Mouse (Mus musculus) neural tube, embryonic 10.5 days (tissue): Measurements from ENCODE around the gene Pptc7.

Source experiments
- DNase-seq: peaks from one replicate; pipeline ENCODE4 v3.0.0-alpha.2; 2017; ENCODE audit warnings: low spot score; ENCODE audit errors: extremely low spot score

Gene Pptc7

GRCm38 (mm10) chr5:122284183-122285028 is at the start of gene Pptc7:
Pptc7 (plus strand) TSS chr5:122284365.
- DNase-seq = peak; percentile 90

- DNase-seq = no peak
Measured at GRCm38 (mm10) chr5:122235196-122235836, 48.8 kb upstream of the Pptc7 start.

GRCm38 (mm10) chr5:122237200-122237599 is 47.0 kb upstream of the Pptc7 start:
- DNase-seq = no peak

- no peak for DNase-seq
Measured at GRCm38 (mm10) chr5:122239618-122240017, 44.5 kb upstream of the Pptc7 start.

GRCm38 (mm10) chr5:122240521-122240920 is 43.6 kb upstream of the Pptc7 start:
- no peak for DNase-seq

GRCm38 (mm10) chr5:122240989-122241388 is 43.2 kb upstream of the Pptc7 start:
- DNase-seq = no peak

GRCm38 (mm10) chr5:122242521-122243123 is 41.5 kb upstream of the Pptc7 start:
- DNase-seq = no peak

GRCm38 (mm10) chr5:122243781-122244523 is 40.2 kb upstream of the Pptc7 start:
- DNase-seq = no peak

GRCm38 (mm10) chr5:122245186-122245585 is 39.0 kb upstream of the Pptc7 start:
- DNase-seq = no peak

GRCm38 (mm10) chr5:122246547-122247167 is 37.5 kb upstream of the Pptc7 start:
- no peak for DNase-seq

GRCm38 (mm10) chr5:122247529-122247928 is 36.6 kb upstream of the Pptc7 start:
- DNase-seq = no peak

- no peak for DNase-seq
Measured at GRCm38 (mm10) chr5:122247934-122248333, 36.2 kb upstream of the Pptc7 start.

GRCm38 (mm10) chr5:122249281-122249680 is 34.9 kb upstream of the Pptc7 start:
- no peak for DNase-seq

GRCm38 (mm10) chr5:122251895-122252606 is 32.1 kb upstream of the Pptc7 start:
- DNase-seq = no peak

- no peak for DNase-seq
Measured at GRCm38 (mm10) chr5:122258027-122258741, 26.0 kb upstream of the Pptc7 start.

GRCm38 (mm10) chr5:122262104-122262503 is 22.1 kb upstream of the Pptc7 start:
- DNase-seq = no peak

- peak; percentile 92 for DNase-seq
Measured at GRCm38 (mm10) chr5:122263933-122264905, 19.9 kb upstream of the Pptc7 start, which contains the start of gene Tctn1. Tctn1 (minus strand) TSS chr5:122264460.

GRCm38 (mm10) chr5:122265187-122265586 is 19.0 kb upstream of the Pptc7 start:
- no peak for DNase-seq

- DNase-seq = no peak
Measured at GRCm38 (mm10) chr5:122265942-122266341, 18.2 kb upstream of the Pptc7 start.
